Mouse (Mus musculus) hindbrain, embryonic 15.5 days (tissue): Measurements from ENCODE around the gene Ndufs3. TPM values are rescaled to one million over a fixed set of nuclear protein-coding genes. Genes with fewer than 3 reads are reported as not detected.

Experiments used
- ATAC-seq: fragments of 200-750 bp; cut with Nextera tagmentation; 2 replicates; pipeline ENCODE4 v1.8.0; 2017; ENCODE audit warnings: low read depth, moderate number of reproducible peaks, moderate TSS enrichment; ENCODE audit not compliant: low FRiP score
- H3K27ac ChIP-seq: fragments of 300-500 bp; sonication (generic); replicated peaks from 2 replicates; pipeline ENCODE4 v1.5.1; 2015; ENCODE audit warnings: mild to moderate bottlenecking, inconsistent platforms
- H3K27me3 ChIP-seq: fragments of 300-500 bp; sonication (generic); 2 replicates; pipeline ENCODE4 v1.6.1; 2015; ENCODE audit warnings: control low read depth, inconsistent platforms
- H3K36me3 ChIP-seq: fragments of 300-500 bp; sonication (generic); 2 replicates; pipeline ENCODE4 v1.6.1; 2015; ENCODE audit warnings: control low read depth, inconsistent platforms
- H3K4me1 ChIP-seq: fragments of 300-500 bp; sonication (generic); replicated peaks from 2 replicates; pipeline ENCODE4 v1.6.1; 2015; ENCODE audit warnings: control low read depth, inconsistent platforms
- H3K4me2 ChIP-seq: fragments of 300-500 bp; sonication (generic); 2 replicates; pipeline ENCODE4 v1.6.1; 2015; ENCODE audit warnings: moderate library complexity, mild to moderate bottlenecking, inconsistent platforms
- H3K4me3 ChIP-seq: fragments of 300-500 bp; sonication (generic); 2 replicates; pipeline ENCODE4 v1.5.1; 2015; ENCODE audit warnings: mild to moderate bottlenecking, inconsistent platforms
- H3K9ac ChIP-seq: fragments of 300-500 bp; sonication (generic); 2 replicates; pipeline ENCODE4 v1.6.1; 2015; ENCODE audit warnings: inconsistent platforms
- H3K9me3 ChIP-seq: fragments of 300-500 bp; sonication (generic); 2 replicates; pipeline ENCODE4 v1.6.1; 2016; ENCODE audit warnings: control low read depth, inconsistent platforms
- WGBS: fragments of 180-500 bp; shearing (Covaris S2); methylation state at CpG from one replicate; pipeline ENCODE4 v1.1.7; 2015; 5-methylcytosine and 5-hydroxymethylcytosine counted together
- polyA plus RNA-seq: library from polyadenylated mRNA; unstranded; fragments of >200 nt; fragmentation: Nextera tagmentation; extraction: Ambion mirVana; gene quantifications from 2 replicates; pipeline ENCODE4 v1.2.1, GENCODE M21; 2015

Ndufs3 gene
- polyA plus RNA-seq, 1 experiment from 2014 or later = 208 TPM

GRCm38 (mm10) chr2:90875239-90875638 lies 29.4 kb downstream of the Ndufs3 start:
- H3K9me3 ChIP-seq = no peaks in the 10 kb centered on the region
- no peak overlapping the region for H3K27ac ChIP-seq
- no peak overlapping the region for H3K4me2 ChIP-seq
- 64% methylated on average over 2 of the region's 2 CpGs for WGBS
- H3K27me3 ChIP-seq = no peaks in the 10 kb centered on the region
- H3K9ac ChIP-seq = no peak overlapping the region
- no peak overlapping the region for H3K4me3 ChIP-seq
- H3K4me1 ChIP-seq = 0 out of 2 replicates have a peak, but pooled peaks cover 17% of the 10 kb centered on the region
- no peak for ATAC-seq
- no peaks in the 10 kb centered on the region for H3K36me3 ChIP-seq

GRCm38 (mm10) chr2:90874025-90874424 lies 30.6 kb downstream of the Ndufs3 start:
- ATAC-seq = no peak
- Histone ChIP-seq H3K4me2 (no peak overlapping the region), H3K9ac (no peak overlapping the region), H3K27me3 (no peaks in the 10 kb centered on the region), H3K36me3 (no peaks in the 10 kb centered on the region), H3K27ac (no peak overlapping the region), H3K4me1 (0 out of 2 replicates have a peak, but pooled peaks cover 6% of the 10 kb centered on the region), H3K4me3 (no peak overlapping the region), H3K9me3 (no peaks in the 10 kb centered on the region)
- 83% methylated on average over 1 of the region's 1 CpGs for WGBS

GRCm38 (mm10) chr2:90871180-90871961 lies 33.3 kb downstream of the Ndufs3 start:
- H3K4me1 ChIP-seq = 0 out of 2 replicates have a peak, but pooled peaks cover 4% of the 10 kb centered on the region
- H3K4me3 ChIP-seq = no peak overlapping the region
- H3K27me3 ChIP-seq = no peaks in the 10 kb centered on the region
- H3K9me3 ChIP-seq = no peaks in the 10 kb centered on the region
- peaks cover 16% of the 10 kb centered on the region; the same call in 1 of the 2 replicates for H3K36me3 ChIP-seq
- H3K27ac ChIP-seq = no peak overlapping the region; the same call in 1 of the 2 replicates
- no peak overlapping the region for H3K4me2 ChIP-seq
- WGBS = 62% methylated on average over 8 of the region's 8 CpGs
- no peak overlapping the region for H3K9ac ChIP-seq
- no peak for ATAC-seq

- no peaks in the 10 kb centered on the region for H3K27me3 ChIP-seq
- no peaks in the 10 kb centered on the region for H3K9me3 ChIP-seq
- no peak overlapping the region for H3K4me3 ChIP-seq
- no peak overlapping the region for H3K27ac ChIP-seq
- WGBS = 59% methylated on average over 4 of the region's 4 CpGs
- ATAC-seq = no peak
- no peak overlapping the region for H3K4me2 ChIP-seq
- no peak overlapping the region for H3K9ac ChIP-seq
- peaks cover 27% of the 10 kb centered on the region for H3K36me3 ChIP-seq
- H3K4me1 ChIP-seq = 0 out of 2 replicates have a peak, but pooled peaks cover 4% of the 10 kb centered on the region
Measured at GRCm38 (mm10) chr2:90870136-90870601, 34.5 kb downstream of the Ndufs3 start.

GRCm38 (mm10) chr2:90866524-90866923 lies 38.1 kb downstream of the Ndufs3 start:
- no peak overlapping the region for H3K4me2 ChIP-seq
- WGBS = 14% methylated on average over 3 of the region's 3 CpGs
- no peak overlapping the region for H3K27ac ChIP-seq
- no peaks in the 10 kb centered on the region for H3K4me1 ChIP-seq
- no peaks in the 10 kb centered on the region for H3K9me3 ChIP-seq
- peaks cover 59% of the 10 kb centered on the region for H3K36me3 ChIP-seq
- no peak overlapping the region for H3K4me3 ChIP-seq
- no peaks in the 10 kb centered on the region for H3K27me3 ChIP-seq
- peak; percentile 89 for ATAC-seq
- no peak overlapping the region for H3K9ac ChIP-seq

GRCm38 (mm10) chr2:90864184-90864583 lies 40.4 kb downstream of the Ndufs3 start:
- Histone ChIP-seq H3K27me3 (no peaks in the 10 kb centered on the region), H3K4me2 (no peak overlapping the region), H3K36me3 (peaks cover 78% of the 10 kb centered on the region), H3K4me3 (no peak overlapping the region), H3K9ac (no peak overlapping the region), H3K4me1 (no peaks in the 10 kb centered on the region), H3K9me3 (no peaks in the 10 kb centered on the region), H3K27ac (peak overlapping the region; percentile 35; the same call in 1 of the 2 replicates)
- no peak for ATAC-seq

GRCm38 (mm10) chr2:90861486-90861885 lies 43.1 kb downstream of the Ndufs3 start:
- Histone ChIP-seq H3K27me3 (no peaks in the 10 kb centered on the region), H3K4me2 (no peak overlapping the region), H3K9me3 (no peaks in the 10 kb centered on the region), H3K4me3 (no peak overlapping the region), H3K27ac (no peak overlapping the region), H3K9ac (no peak overlapping the region), H3K36me3 (peaks cover 77% of the 10 kb centered on the region), H3K4me1 (no peaks in the 10 kb centered on the region)
- 96% methylated on average over 2 of the region's 2 CpGs for WGBS
- ATAC-seq = no peak

GRCm38 (mm10) chr2:90850401-90850800 lies 54.2 kb downstream of the Ndufs3 start:
- no peak for ATAC-seq

GRCm38 (mm10) chr2:90848331-90848730 lies 56.3 kb downstream of the Ndufs3 start:
- Histone ChIP-seq H3K4me1 (peaks cover 31% of the 10 kb centered on the region), H3K9ac (peak overlapping the region; percentile 87; the same call in 1 of the 2 replicates), H3K9me3 (no peaks in the 10 kb centered on the region), H3K27me3 (no peaks in the 10 kb centered on the region), H3K27ac (peak overlapping the region; percentile 90; the same call in 1 of the 2 replicates), H3K36me3 (peaks cover 23% of the 10 kb centered on the region), H3K4me3 (peak overlapping the region; percentile 72), H3K4me2 (peak overlapping the region; percentile 70)
- ATAC-seq = no peak
- 89% methylated on average over 5 of the region's 5 CpGs for WGBS

More at GRCm38 (mm10) chr2:90850401-90850800, 54.2 kb downstream of the Ndufs3 start:
- Histone ChIP-seq H3K4me3 (no peak overlapping the region), H3K4me2 (no peak overlapping the region), H3K27me3 (no peaks in the 10 kb centered on the region), H3K4me1 (peaks cover 31% of the 10 kb centered on the region), H3K27ac (no peak overlapping the region), H3K36me3 (peaks cover 33% of the 10 kb centered on the region), H3K9me3 (no peaks in the 10 kb centered on the region), H3K9ac (no peak overlapping the region)
- 87% methylated on average over 1 of the region's 1 CpGs for WGBS

GRCm38 (mm10) chr2:90847681-90848050 lies 57.0 kb downstream of the Ndufs3 start:
- Histone ChIP-seq H3K4me2 (peak overlapping the region; percentile 70), H3K27ac (peak overlapping the region; percentile 90), H3K9me3 (no peaks in the 10 kb centered on the region), H3K4me3 (peak overlapping the region; percentile 72), H3K36me3 (peaks cover 16% of the 10 kb centered on the region), H3K27me3 (no peaks in the 10 kb centered on the region), H3K9ac (peak overlapping the region; percentile 87), H3K4me1 (peaks cover 31% of the 10 kb centered on the region)
- ATAC-seq = no peak
- WGBS = under 1% methylated on average over 13 of the region's 13 CpGs

- Histone ChIP-seq H3K36me3 (peaks cover 15% of the 10 kb centered on the region), H3K27me3 (no peaks in the 10 kb centered on the region), H3K9me3 (no peaks in the 10 kb centered on the region), H3K27ac (peak within 1 kb of the TSS; percentile 90), H3K4me2 (peak within 1 kb of the TSS; percentile 70), H3K4me3 (peak within 1 kb of the TSS; percentile 72), H3K4me1 (peaks cover 31% of the 10 kb centered on the region), H3K9ac (peak within 1 kb of the TSS; percentile 87)
- WGBS = under 1% methylated on average over 63 of the region's 67 CpGs
- ATAC-seq = peak; percentile 96
Measured at GRCm38 (mm10) chr2:90846955-90847680, 57.5 kb downstream of the Ndufs3 start, which contains the start of gene Mtch2. Gene Mtch2, plus strand, starts transcription at chr2:90847155.

- no peaks in the 10 kb centered on the region for H3K27me3 ChIP-seq
- H3K4me3 ChIP-seq = peak overlapping the region; percentile 72
- H3K9me3 ChIP-seq = no peaks in the 10 kb centered on the region
- H3K4me1 ChIP-seq = peaks cover 31% of the 10 kb centered on the region
- H3K27ac ChIP-seq = peak overlapping the region; percentile 90
- H3K36me3 ChIP-seq = peaks cover 15% of the 10 kb centered on the region
- H3K4me2 ChIP-seq = peak overlapping the region; percentile 70
- ATAC-seq = peak; percentile 71
- WGBS = 4% methylated on average over 8 of the region's 8 CpGs
- H3K9ac ChIP-seq = peak overlapping the region; percentile 62
Measured at GRCm38 (mm10) chr2:90846597-90846954, 58.1 kb downstream of the Ndufs3 start.
